Mouse (Mus musculus) midbrain, embryonic 11.5 days (tissue): Measurements from ENCODE around the gene Ctnna3. TPM values are rescaled to one million over a fixed set of nuclear protein-coding genes. Genes with fewer than 3 reads are reported as not detected.

Experiments
- ATAC-seq: fragments of 200-750 bp; cut with Nextera tagmentation; 2 replicates; pipeline ENCODE4 v1.8.0; 2017; ENCODE audit warnings: moderate TSS enrichment, moderate library complexity; ENCODE audit not compliant: low FRiP score
- DNase-seq: peaks from one replicate; pipeline ENCODE4 v3.0.0; 2015; ENCODE audit warnings: low spot score; ENCODE audit errors: missing footprints
- H3K27ac ChIP-seq: fragments of 300-500 bp; sonication (generic); 2 replicates; pipeline ENCODE4 v1.5.1; 2014; ENCODE audit warnings: low read depth, low read length
- H3K27me3 ChIP-seq: fragments of 300-500 bp; sonication (generic); 2 replicates; pipeline ENCODE4 v1.6.1; 2014; ENCODE audit warnings: mild to moderate bottlenecking, low read length, moderate library complexity, mixed read lengths; ENCODE audit not compliant: control insufficient read depth, insufficient read depth
- H3K36me3 ChIP-seq: fragments of 300-500 bp; sonication (generic); 2 replicates; pipeline ENCODE4 v1.6.1; 2014; ENCODE audit warnings: mild to moderate bottlenecking, low read length, moderate library complexity, mixed read lengths; ENCODE audit not compliant: control insufficient read depth, insufficient read depth
- H3K4me1 ChIP-seq: fragments of 300-500 bp; sonication (generic); 2 replicates; pipeline ENCODE4 v1.6.1; 2014; ENCODE audit warnings: low read length; ENCODE audit not compliant: control insufficient read depth, insufficient read depth
- H3K4me2 ChIP-seq: fragments of 300-500 bp; sonication (generic); 2 replicates; pipeline ENCODE4 v1.6.1; 2014; ENCODE audit warnings: mild to moderate bottlenecking, moderate library complexity
- H3K4me3 ChIP-seq: fragments of 300-500 bp; sonication (generic); 2 replicates; pipeline ENCODE4 v1.5.1; 2014; ENCODE audit warnings: low read depth, low read length
- H3K9ac ChIP-seq: fragments of 300-500 bp; sonication (generic); 2 replicates; pipeline ENCODE4 v1.6.1; 2014; ENCODE audit warnings: low read length
- H3K9me3 ChIP-seq: fragments of 300-500 bp; sonication (generic); 2 replicates; pipeline ENCODE4 v1.6.1; 2016; ENCODE audit warnings: low read length; ENCODE audit not compliant: control insufficient read depth
- WGBS: fragments of 180-500 bp; shearing (Covaris S2); extraction: QIAGEN DNeasy Blood & Tissue Kit; methylation state at CpG from one replicate; pipeline ENCODE4 v1.1.7; 2014; 5-methylcytosine and 5-hydroxymethylcytosine counted together
- polyA plus RNA-seq: library from polyadenylated mRNA; unstranded; fragments of >200 nt; fragmentation: Nextera tagmentation; extraction: Ambion mirVana; gene quantifications from 2 replicates; pipeline ENCODE4 v1.2.1, GENCODE M21; 2014

The Ctnna3 gene
- polyA plus RNA-seq, 1 experiment from 2014 or later, result not detected

GRCm38 (mm10) chr10:63599417-63599816 is 169.5 kb downstream of the Ctnna3 start:
- ATAC-seq, result no peak
- H3K27ac ChIP-seq, result no peak overlapping the region
- DNase-seq, result no peak
- no peak overlapping the region for H3K9ac ChIP-seq
- 92% methylated on average over 5 of the region's 5 CpGs for WGBS
- H3K4me3 ChIP-seq, result no peak overlapping the region
- H3K27me3 ChIP-seq, result no peaks in the 10 kb centered on the region
- no peaks in the 10 kb centered on the region for H3K9me3 ChIP-seq
- no peaks in the 10 kb centered on the region for H3K36me3 ChIP-seq
- no peaks in the 10 kb centered on the region for H3K4me1 ChIP-seq
- H3K4me2 ChIP-seq, result no peak overlapping the region

DNA sequence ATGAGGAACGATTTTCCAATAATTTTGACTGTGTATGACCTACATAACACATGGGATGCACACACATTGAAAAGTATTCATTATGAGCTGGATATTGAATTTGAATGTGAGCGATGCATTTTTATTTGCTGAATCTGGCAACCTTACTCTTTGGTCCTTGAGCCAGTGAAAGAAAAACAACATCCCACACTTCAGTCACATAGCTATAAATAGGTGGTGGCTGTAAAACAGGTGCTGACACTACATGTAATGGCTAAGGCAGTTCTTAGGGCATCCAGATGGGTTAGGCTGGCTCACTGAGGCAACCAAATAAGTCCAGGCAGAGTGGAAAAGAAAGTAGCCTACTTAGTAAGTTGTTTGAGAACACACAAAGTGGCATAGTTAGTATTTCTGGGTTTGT is 171.3 kb downstream of the Ctnna3 start:
- H3K36me3 ChIP-seq, result no peaks in the 10 kb centered on the region
- H3K4me3 ChIP-seq, result no peak overlapping the region
- no peak overlapping the region for H3K4me2 ChIP-seq
- no peaks in the 10 kb centered on the region for H3K4me1 ChIP-seq
- no peaks in the 10 kb centered on the region; the same call in 1 of the 2 replicates for H3K9me3 ChIP-seq
- WGBS, result 81% methylated on average over 2 of the region's 2 CpGs
- H3K27me3 ChIP-seq, result no peaks in the 10 kb centered on the region
- no peak overlapping the region for H3K27ac ChIP-seq
- DNase-seq, result peak; percentile 60
- ATAC-seq, result no peak
- H3K9ac ChIP-seq, result no peak overlapping the region

DNA sequence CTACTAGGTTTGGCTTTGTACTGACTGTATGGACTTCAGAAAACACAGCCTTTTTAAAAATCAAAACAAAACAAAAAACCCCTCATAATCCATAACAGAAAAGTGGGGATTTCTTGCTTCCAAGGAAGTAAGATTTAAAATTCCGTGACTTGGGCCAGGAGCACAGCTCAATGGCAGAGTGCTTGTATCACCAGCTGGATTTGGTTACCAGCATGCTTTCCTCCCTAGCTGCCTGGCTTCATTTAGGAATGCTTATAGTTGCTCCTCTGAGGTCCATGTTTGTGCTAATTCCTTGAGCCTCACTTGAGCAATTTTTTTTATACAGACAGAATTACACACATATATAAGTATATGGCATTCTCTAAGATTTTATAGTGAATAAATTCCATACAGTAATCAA is 198.6 kb downstream of the Ctnna3 start:
- WGBS, result 69% methylated on average over 1 of the region's 1 CpGs
- Histone ChIP-seq H3K4me2 (no peak overlapping the region), H3K9me3 (no peaks in the 10 kb centered on the region), H3K27me3 (no peaks in the 10 kb centered on the region), H3K36me3 (no peaks in the 10 kb centered on the region), H3K9ac (no peak overlapping the region), H3K27ac (no peak overlapping the region), H3K4me1 (no peaks in the 10 kb centered on the region), H3K4me3 (no peak overlapping the region)
- ATAC-seq (no peak), DNase-seq (peak; percentile 60)

DNA sequence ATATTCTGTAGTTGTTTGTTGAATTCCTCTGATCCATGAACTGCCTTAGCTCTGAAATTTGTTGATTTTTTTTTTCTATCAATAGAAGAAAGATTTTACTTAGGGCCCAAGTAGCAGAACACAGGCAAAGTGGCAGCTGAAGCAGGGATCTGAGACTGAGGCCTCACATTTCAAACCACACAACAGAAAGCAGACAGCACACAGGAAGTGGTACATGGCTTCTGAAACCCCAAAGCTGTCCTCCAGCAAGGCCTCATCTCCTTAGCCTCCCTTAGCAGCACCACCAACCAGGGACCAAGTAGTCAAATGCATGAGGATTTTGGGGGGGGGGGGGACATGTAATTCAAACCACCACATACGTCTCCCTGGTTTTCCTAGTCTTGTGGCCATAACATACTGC is 204.0 kb downstream of the Ctnna3 start:
- DNase-seq (no peak), ATAC-seq (no peak)
- Histone ChIP-seq H3K36me3 (no peaks in the 10 kb centered on the region), H3K4me2 (no peak overlapping the region), H3K9me3 (no peaks in the 10 kb centered on the region), H3K27me3 (no peaks in the 10 kb centered on the region), H3K4me3 (no peak overlapping the region), H3K4me1 (no peaks in the 10 kb centered on the region), H3K27ac (no peak overlapping the region), H3K9ac (no peak overlapping the region)
- 88% methylated on average over 1 of the region's 1 CpGs for WGBS

- no peak overlapping the region for H3K9ac ChIP-seq
- no peaks in the 10 kb centered on the region for H3K36me3 ChIP-seq
- ATAC-seq, result no peak
- H3K4me2 ChIP-seq, result no peak overlapping the region
- DNase-seq, result no peak
- H3K4me1 ChIP-seq, result no peaks in the 10 kb centered on the region
- H3K27ac ChIP-seq, result no peak overlapping the region
- no peak overlapping the region for H3K4me3 ChIP-seq
- H3K9me3 ChIP-seq, result no peaks in the 10 kb centered on the region
- H3K27me3 ChIP-seq, result no peaks in the 10 kb centered on the region
- WGBS, result 89% methylated on average over 5 of the region's 5 CpGs
These were observed 208.1 kb downstream of the Ctnna3 start for GRCm38 (mm10) chr10:63637987-63638386.

DNA sequence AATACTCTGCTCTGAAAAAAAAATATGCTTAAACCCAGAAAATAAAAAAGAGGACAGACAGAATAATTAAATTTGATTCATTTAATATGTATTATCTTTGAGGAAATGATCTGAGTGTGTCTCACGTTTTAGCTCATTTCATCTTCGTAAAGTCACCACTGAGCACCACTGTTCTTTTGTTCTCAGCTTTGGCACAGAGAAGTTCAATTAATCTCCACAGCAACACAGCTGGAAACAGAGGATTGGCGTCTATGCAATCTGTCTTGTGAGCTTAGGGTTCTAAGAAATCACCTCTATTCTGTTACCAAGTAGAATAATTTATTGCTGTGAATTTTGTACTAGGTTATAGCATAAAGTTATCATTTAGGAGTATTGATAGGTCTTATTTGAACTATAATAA is 217.4 kb downstream of the Ctnna3 start:
- Histone ChIP-seq H3K4me3 (no peak overlapping the region), H3K27me3 (no peaks in the 10 kb centered on the region), H3K36me3 (no peaks in the 10 kb centered on the region), H3K9me3 (no peaks in the 10 kb centered on the region), H3K4me2 (no peak overlapping the region), H3K27ac (no peak overlapping the region), H3K4me1 (no peaks in the 10 kb centered on the region), H3K9ac (no peak overlapping the region)
- DNase-seq (no peak), ATAC-seq (no peak)
- 17% methylated on average over 3 of the region's 3 CpGs for WGBS

- ATAC-seq (no peak), DNase-seq (no peak)
- Histone ChIP-seq H3K4me3 (no peak overlapping the region), H3K9ac (no peak overlapping the region), H3K27me3 (no peaks in the 10 kb centered on the region), H3K9me3 (no peaks in the 10 kb centered on the region), H3K4me2 (no peak overlapping the region), H3K4me1 (no peaks in the 10 kb centered on the region), H3K36me3 (no peaks in the 10 kb centered on the region), H3K27ac (no peak overlapping the region)
- WGBS, result 84% methylated on average over 3 of the region's 3 CpGs
These were observed 220.4 kb downstream of the Ctnna3 start for GRCm38 (mm10) chr10:63650307-63650706.

- Histone ChIP-seq H3K27me3 (no peaks in the 10 kb centered on the region), H3K27ac (no peak overlapping the region), H3K4me2 (no peak overlapping the region), H3K9ac (no peak overlapping the region), H3K36me3 (no peaks in the 10 kb centered on the region), H3K9me3 (no peaks in the 10 kb centered on the region), H3K4me1 (no peaks in the 10 kb centered on the region), H3K4me3 (no peak overlapping the region)
- ATAC-seq (no peak), DNase-seq (no peak)
- 83% methylated on average over 9 of the region's 9 CpGs for WGBS
These were observed 223.0 kb downstream of the Ctnna3 start for GRCm38 (mm10) chr10:63652887-63653286.

DNA sequence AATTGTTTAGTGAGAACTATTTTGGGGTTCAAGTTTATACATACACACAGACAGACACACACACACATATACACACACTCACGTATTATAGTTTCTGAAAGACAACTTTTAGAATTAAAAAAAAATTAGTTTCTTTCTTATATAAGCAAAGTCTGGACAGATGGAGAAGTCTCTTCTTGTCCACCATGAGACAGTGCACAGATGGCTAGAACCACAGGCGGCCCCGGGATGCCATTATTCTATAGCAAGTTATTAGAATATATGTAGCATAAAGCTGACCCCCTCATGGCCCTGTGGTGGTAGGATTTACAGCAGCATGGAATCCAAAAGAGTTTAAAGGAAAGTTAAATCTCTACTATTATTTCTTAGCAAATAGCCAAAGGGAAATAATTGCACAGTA is 223.7 kb downstream of the Ctnna3 start:
- Histone ChIP-seq H3K27me3 (no peaks in the 10 kb centered on the region), H3K27ac (no peak overlapping the region), H3K9me3 (no peaks in the 10 kb centered on the region), H3K36me3 (no peaks in the 10 kb centered on the region), H3K9ac (no peak overlapping the region), H3K4me1 (no peaks in the 10 kb centered on the region), H3K4me2 (no peak overlapping the region), H3K4me3 (no peak overlapping the region)
- DNase-seq (no peak), ATAC-seq (no peak)
- WGBS, result 91% methylated on average over 3 of the region's 3 CpGs

DNA sequence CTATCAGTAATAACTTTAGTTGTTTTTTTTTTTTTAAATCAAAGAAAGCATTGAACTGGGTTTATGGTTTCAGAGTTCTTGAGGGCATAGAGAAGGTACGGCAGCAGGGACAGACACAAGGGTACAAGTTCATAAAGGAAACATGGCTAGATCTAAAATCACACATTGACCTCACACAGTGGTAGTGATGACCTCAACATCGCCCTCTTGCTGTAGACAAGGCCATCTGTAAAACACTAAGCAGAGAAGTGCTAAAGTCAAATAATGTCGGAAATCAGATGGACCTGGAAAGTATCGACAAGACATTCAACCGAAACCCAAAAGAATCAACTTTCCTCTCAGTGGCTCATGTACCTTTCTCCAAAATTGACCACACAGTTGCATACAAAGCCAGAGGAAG is 224.7 kb downstream of the Ctnna3 start:
- no peak overlapping the region for H3K9ac ChIP-seq
- no peaks in the 10 kb centered on the region for H3K36me3 ChIP-seq
- DNase-seq, result no peak
- no peaks in the 10 kb centered on the region for H3K27me3 ChIP-seq
- H3K27ac ChIP-seq, result no peak overlapping the region
- no peak for ATAC-seq
- no peak overlapping the region for H3K4me2 ChIP-seq
- WGBS, result 91% methylated on average over 5 of the region's 5 CpGs
- no peaks in the 10 kb centered on the region for H3K9me3 ChIP-seq
- no peaks in the 10 kb centered on the region for H3K4me1 ChIP-seq
- no peak overlapping the region for H3K4me3 ChIP-seq
